Mouse (Mus musculus): ENCODE data around the gene Iqcc.

GRCm38 (mm10) chr4:129618786-129619691, at the start of gene Iqcc:
- TF ChIP-seq GATA1 (IDR thresholded peaks at IDR 0.05; ENCODE audit: borderline replicate concordance, low read length) (no peak), FLI1 (IDR thresholded peaks at IDR 0.05; ENCODE audit: low read length) (no peak)
